In the genomic region with DNA sequence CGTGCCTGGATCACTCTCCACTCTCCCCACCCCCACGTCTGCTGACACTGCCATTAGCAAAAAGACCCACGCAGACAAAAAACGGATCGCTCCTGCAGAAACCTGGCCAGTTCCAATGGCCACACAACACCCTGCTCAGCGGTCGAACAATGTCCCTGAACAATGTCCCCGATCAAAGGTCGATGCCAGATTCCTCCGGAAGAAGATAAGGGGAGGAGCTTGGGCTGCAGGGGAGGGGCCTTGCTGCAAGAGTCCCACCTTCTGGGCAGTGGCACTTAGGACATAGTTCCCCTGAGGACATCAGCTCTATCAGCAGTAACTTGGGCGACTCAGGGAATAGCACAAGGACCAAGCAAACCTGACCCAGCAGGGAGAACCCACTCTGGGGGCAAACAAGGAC, we compare ENCODE assay signal across 24 mouse cellular contexts. TPM values are rescaled to one million over a fixed set of nuclear protein-coding genes. Genes with fewer than 3 reads are reported as not detected.
A peak's percentile ranks its signal among the peaks of the same experiment; 100 is the strongest.
DNase-seq lines count a peak whose midpoint lies in the region; ATAC-seq lines count a peak whose summit lies in the region.
"Had no signal": no experiment of that assay in that cellular context is flagged by ENCODE, and none has a peak within 500 bp of the region (broad histone marks: within the 10 kb centered on the region; RNA-seq: fewer than 3 reads in every experiment).

No protein-coding gene starts in this region.

- ATAC-seq in forebrain, embryonic 11.5 days (replicated peaks; ENCODE audit: low FRiP score) = no peak
- ATAC-seq in hindbrain, embryonic 12.5 days (ENCODE audit: low FRiP score) = no peak
- ATAC-seq: forebrain, postnatal 0 days; midbrain, embryonic 16.5 days had no signal

- H3K9me3 ChIP-seq in forebrain, embryonic 11.5 days (ENCODE audit: control insufficient read depth, low read length) = no peaks in the 10 kb centered on the region
- H3K9me3 ChIP-seq in hindbrain, embryonic 12.5 days (replicated peaks) = no peaks in the 10 kb centered on the region
- H3K9me3 ChIP-seq: forebrain, embryonic 10.5 days; hindbrain, embryonic 13.5 days; midbrain, embryonic 10.5 days; neural tube, embryonic 13.5 days had no signal

- no peaks in the 10 kb centered on the region for H3K36me3 ChIP-seq in forebrain, embryonic 11.5 days (ENCODE audit: control insufficient read depth, insufficient read depth, low read length)
- H3K36me3 ChIP-seq in hindbrain, embryonic 12.5 days = no peaks in the 10 kb centered on the region
- H3K36me3 ChIP-seq: forebrain, embryonic 10.5 days; hindbrain, embryonic 13.5 days; midbrain, embryonic 10.5 days; neural tube, embryonic 13.5 days had no signal

- no peak overlapping the region for H3K4me3 ChIP-seq in forebrain, embryonic 11.5 days (ENCODE audit: low read depth, low read length)
- H3K4me3 ChIP-seq in hindbrain, embryonic 12.5 days = no peak overlapping the region
- H3K4me3 ChIP-seq: forebrain, embryonic 10.5 days; hindbrain, embryonic 13.5 days; layer of hippocampus, adult 2 months; midbrain, embryonic 10.5 days; myocyte; neural tube, embryonic 13.5 days had no signal

- no peak overlapping the region for H3K4me2 ChIP-seq in forebrain, embryonic 11.5 days (ENCODE audit: low read depth, low read length, severe bottlenecking)
- H3K4me2 ChIP-seq in hindbrain, embryonic 12.5 days (replicated peaks) = no peak overlapping the region
- H3K4me2 ChIP-seq: hindbrain, embryonic 13.5 days; neural tube, embryonic 13.5 days had no signal

- DNase-seq in cerebellum, adult 11-12 months = peak; percentile 42
- DNase-seq in cerebellum, postnatal 4 days (ENCODE audit: low spot score in 2 of 2) = no peak
- DNase-seq in lung, postnatal 10 days = peak; percentile 45
- DNase-seq in lung, postnatal 4 days = no peak
- peak; percentile 41 to 65 for DNase-seq in kidney, postnatal 4 days
- no peak for DNase-seq in forebrain, embryonic 11.5 days (ENCODE audit: low spot score)
- no peak for DNase-seq in urinary bladder, postnatal 25 days (ENCODE audit: low spot score)
- DNase-seq: adrenal gland, postnatal 25 days; cerebellum, adult 9-10 months; forebrain, postnatal 0 days; gastrocnemius, postnatal 36 days; retina, postnatal 1 day; right cerebral cortex, postnatal 25 days; thymus, postnatal 14 days had no signal

- H3K4me1 ChIP-seq in forebrain, embryonic 11.5 days (replicated peaks; ENCODE audit: control insufficient read depth, insufficient read depth, low read length) = no peaks in the 10 kb centered on the region; the same call in 1 of the 2 replicates
- peaks cover 20% of the 10 kb centered on the region for H3K4me1 ChIP-seq in hindbrain, embryonic 12.5 days

- H3K9ac ChIP-seq in forebrain, embryonic 11.5 days (ENCODE audit: low read length) = no peak overlapping the region
- H3K9ac ChIP-seq in hindbrain, embryonic 12.5 days = no peak overlapping the region
- H3K9ac ChIP-seq: forebrain, postnatal 0 days; hindbrain, embryonic 13.5 days; liver, embryonic 14.5 days; neural tube, embryonic 13.5 days had no signal

- H3K27me3 ChIP-seq in forebrain, embryonic 11.5 days (ENCODE audit: control insufficient read depth, insufficient read depth, low read length) = peaks cover 76% of the 10 kb centered on the region
- H3K27me3 ChIP-seq in hindbrain, embryonic 12.5 days = peaks cover 100% of the 10 kb centered on the region

- no peak overlapping the region for H3K27ac ChIP-seq in forebrain, embryonic 11.5 days (ENCODE audit: low read depth, low read length)
- no peak overlapping the region for H3K27ac ChIP-seq in hindbrain, embryonic 12.5 days
- H3K27ac ChIP-seq: forebrain, embryonic 10.5 days; hindbrain, embryonic 13.5 days; layer of hippocampus, adult 2 months; liver, embryonic 14.5 days; midbrain, embryonic 10.5 days; neural tube, embryonic 13.5 days had no signal

- WGBS in forebrain, embryonic 11.5 days = 22% methylated on average over 11 of the region's 11 CpGs
- 24% methylated on average over 11 of the region's 11 CpGs for WGBS in hindbrain, embryonic 12.5 days

RNA-seq across cellular contexts. Expression of a gene that starts 3.7 kb away (rescaled TPM):
- 0.51 and 0.76 TPM in 2 replicates for polyA plus RNA-seq in forebrain, embryonic 11.5 days (2014; fragmentation: Nextera tagmentation; extraction: Ambion mirVana)
- polyA plus RNA-seq in hindbrain, embryonic 12.5 days (2016; fragmentation: Nextera tagmentation; extraction: Ambion mirVana) = 0.38 and 0.77 TPM in 2 replicates

RNA-seq across cellular contexts. Expression of a gene that starts 4.4 kb away (rescaled TPM):
- 0.36 and 0.87 TPM in 2 replicates for polyA plus RNA-seq in forebrain, embryonic 11.5 days (2014; fragmentation: Nextera tagmentation; extraction: Ambion mirVana)
- 0.35 and 0.50 TPM in 2 replicates for polyA plus RNA-seq in hindbrain, embryonic 12.5 days (2016; fragmentation: Nextera tagmentation; extraction: Ambion mirVana)
- polyA plus RNA-seq: heart, embryonic 14.5 days had no signal

RNA-seq across cellular contexts. Expression of a gene that starts 22.1 kb away (rescaled TPM):
- 7.0 and 8.0 TPM in 2 replicates for polyA plus RNA-seq in forebrain, embryonic 11.5 days (2014; fragmentation: Nextera tagmentation; extraction: Ambion mirVana)
- 3.2 and 4.1 TPM in 2 replicates for polyA plus RNA-seq in hindbrain, embryonic 12.5 days (2016; fragmentation: Nextera tagmentation; extraction: Ambion mirVana)

RNA-seq across cellular contexts. Expression of a gene that starts 22.6 kb away (rescaled TPM):
- polyA plus RNA-seq in forebrain, embryonic 11.5 days (2014; fragmentation: Nextera tagmentation; extraction: Ambion mirVana) = 3.8 and 4.5 TPM in 2 replicates
- 2.2 and 2.8 TPM in 2 replicates for polyA plus RNA-seq in hindbrain, embryonic 12.5 days (2016; fragmentation: Nextera tagmentation; extraction: Ambion mirVana)

RNA-seq across cellular contexts. Expression of a gene that starts 31.6 kb away (rescaled TPM):
- 39.7 and 45.2 TPM in 2 replicates for polyA plus RNA-seq in forebrain, embryonic 11.5 days (2014; fragmentation: Nextera tagmentation; extraction: Ambion mirVana)
- polyA plus RNA-seq in hindbrain, embryonic 12.5 days (2016; fragmentation: Nextera tagmentation; extraction: Ambion mirVana) = 38.4 and 39.7 TPM in 2 replicates

Comparison
In these comparisons a context has a peak if more than half of its experiments do, and no peak if none do; other contexts are left out.
1. DNase-seq: peak in cerebellum, adult 11-12 months (single experiment), lung, postnatal 10 days (single experiment) and kidney, postnatal 4 days (2 of 2); none in cerebellum, postnatal 4 days (0 of 2), lung, postnatal 4 days (0 of 2), forebrain, embryonic 11.5 days (single experiment) and urinary bladder, postnatal 25 days (single experiment).